ENCODE assay signal across 21 mouse cellular contexts in the genomic region with DNA sequence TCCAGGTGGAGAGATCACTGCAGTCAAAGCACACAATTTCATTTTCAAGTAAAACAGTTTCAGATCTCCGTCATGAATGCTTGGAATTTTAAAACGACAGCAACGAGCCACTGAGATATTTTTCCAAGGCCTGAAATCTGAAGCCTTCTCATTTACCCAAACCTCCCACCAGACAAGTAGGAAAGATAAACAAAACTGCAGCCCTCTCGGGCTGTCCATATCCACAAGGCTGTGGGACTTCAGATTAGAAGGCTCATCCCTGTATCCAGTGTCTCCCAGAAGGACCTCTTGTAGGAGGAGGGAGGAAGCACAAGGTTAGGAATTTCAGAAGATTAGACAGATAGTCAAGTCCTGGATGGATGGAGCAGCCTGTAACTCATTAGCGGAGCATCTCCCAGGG.
DNase-seq lines count a peak whose midpoint lies in the region; ATAC-seq and TF ChIP-seq lines count a peak whose summit lies in the region.
"Had no signal": no experiment of that assay in that cellular context is flagged by ENCODE, and none has a peak within 500 bp of the region (broad histone marks: within the 10 kb centered on the region; RNA-seq: fewer than 3 reads in every experiment).

No protein-coding gene starts in this region.

- TF ChIP-seq POLR2A in lung, adult 2 months (IDR thresholded peaks at IDR 0.05; ENCODE audit: borderline replicate concordance, extremely low read depth, low read depth, low read length): no peak

- no peaks in the 10 kb centered on the region for H3K27me3 ChIP-seq in intestine, embryonic 16.5 days (replicated peaks; ENCODE audit: control insufficient read depth, insufficient read depth, low read length)
- H3K27me3 ChIP-seq in intestine, postnatal 0 days (replicated peaks; ENCODE audit: control insufficient read depth, insufficient read depth, low read length): no peaks in the 10 kb centered on the region
- H3K27me3 ChIP-seq in lung, embryonic 14.5 days (ENCODE audit: insufficient read depth, low read length): no peaks in the 10 kb centered on the region
- H3K27me3 ChIP-seq in embryonic facial prominence, embryonic 14.5 days (replicated peaks; ENCODE audit: control insufficient read depth, insufficient read depth, low read length): no peaks in the 10 kb centered on the region
- no peaks in the 10 kb centered on the region for H3K27me3 ChIP-seq in stomach, postnatal 0 days (ENCODE audit: control insufficient read depth, insufficient read depth, low read length)
- H3K27me3 ChIP-seq: embryonic facial prominence, embryonic 12.5 days; hindbrain, embryonic 13.5 days; liver, embryonic 15.5 days; midbrain, embryonic 13.5 days; neural tube, embryonic 13.5 days had no signal

- 20% methylated on average over 5 of the region's 5 CpGs for WGBS in intestine, embryonic 16.5 days
- 18% methylated on average over 5 of the region's 5 CpGs for whole genome bisulfite sequencing in intestine, postnatal 0 days
- 6% methylated on average over 5 of the region's 5 CpGs for WGBS in lung, embryonic 14.5 days
- 19% methylated on average over 5 of the region's 5 CpGs for WGBS in lung, adult 2 months
- WGBS in embryonic facial prominence, embryonic 14.5 days: 13% methylated on average over 5 of the region's 5 CpGs
- 13% methylated on average over 5 of the region's 5 CpGs for WGBS in stomach, postnatal 0 days

- H3K4me1 ChIP-seq in intestine, embryonic 16.5 days (ENCODE audit: control insufficient read depth, insufficient read depth, low read length): no peaks in the 10 kb centered on the region
- H3K4me1 ChIP-seq in intestine, postnatal 0 days (replicated peaks; ENCODE audit: control insufficient read depth, insufficient read depth, low read length): no peaks in the 10 kb centered on the region
- peaks cover 3% of the 10 kb centered on the region; the same call in 1 of the 2 replicates for H3K4me1 ChIP-seq in lung, embryonic 14.5 days (ENCODE audit: insufficient read depth)
- no peaks in the 10 kb centered on the region for H3K4me1 ChIP-seq in lung, adult 2 months (ENCODE audit: control insufficient read depth, insufficient read depth, low read length)
- peaks cover 5% of the 10 kb centered on the region; the same call in 1 of the 2 replicates for H3K4me1 ChIP-seq in embryonic facial prominence, embryonic 14.5 days (ENCODE audit: control insufficient read depth, insufficient read depth, low read length)
- no peaks in the 10 kb centered on the region for H3K4me1 ChIP-seq in stomach, postnatal 0 days (replicated peaks; ENCODE audit: control insufficient read depth, insufficient read depth)
- H3K4me1 ChIP-seq: hindbrain, embryonic 13.5 days; liver, embryonic 15.5 days; midbrain, embryonic 13.5 days; neural tube, embryonic 13.5 days had no signal

- no peaks in the 10 kb centered on the region for H3K36me3 ChIP-seq in intestine, embryonic 16.5 days (ENCODE audit: control insufficient read depth, insufficient read depth, low read length)
- H3K36me3 ChIP-seq in intestine, postnatal 0 days (ENCODE audit: control insufficient read depth, insufficient read depth): no peaks in the 10 kb centered on the region
- H3K36me3 ChIP-seq in lung, embryonic 14.5 days (ENCODE audit: insufficient read depth): no peaks in the 10 kb centered on the region
- no peaks in the 10 kb centered on the region for H3K36me3 ChIP-seq in embryonic facial prominence, embryonic 14.5 days (ENCODE audit: control insufficient read depth, insufficient read depth, low read length)
- no peaks in the 10 kb centered on the region for H3K36me3 ChIP-seq in stomach, postnatal 0 days (ENCODE audit: control insufficient read depth, insufficient read depth, low read length)
- H3K36me3 ChIP-seq: embryonic facial prominence, embryonic 12.5 days; hindbrain, embryonic 13.5 days; limb, embryonic 13.5 days; liver, embryonic 15.5 days; midbrain, embryonic 13.5 days; neural tube, embryonic 13.5 days had no signal

- peak overlapping the region; percentile 53 for H3K27ac ChIP-seq in intestine, embryonic 16.5 days (ENCODE audit: low read length)
- no peak overlapping the region for H3K27ac ChIP-seq in intestine, postnatal 0 days (ENCODE audit: low read depth, low read length)
- peak overlapping the region; percentile 73 for H3K27ac ChIP-seq in lung, embryonic 14.5 days (ENCODE audit: low read depth)
- H3K27ac ChIP-seq in embryonic facial prominence, embryonic 14.5 days (replicated peaks; ENCODE audit: low read depth, low read length): no peak overlapping the region
- peak overlapping the region; percentile 49; the same call in 1 of the 2 replicates for H3K27ac ChIP-seq in stomach, postnatal 0 days (replicated peaks)
- H3K27ac ChIP-seq: embryonic facial prominence, embryonic 12.5 days; hindbrain, embryonic 13.5 days; limb, embryonic 13.5 days; liver, embryonic 15.5 days; midbrain, embryonic 13.5 days; neural tube, embryonic 13.5 days had no signal

- H3K9ac ChIP-seq in intestine, embryonic 16.5 days (ENCODE audit: low read depth, low read length): no peak overlapping the region; the same call in 1 of the 2 replicates
- H3K9ac ChIP-seq in intestine, postnatal 0 days (ENCODE audit: low read depth, low read length): no peak overlapping the region; the same call in 1 of the 2 replicates
- H3K9ac ChIP-seq in lung, embryonic 14.5 days: no peak overlapping the region
- no peak overlapping the region for H3K9ac ChIP-seq in embryonic facial prominence, embryonic 14.5 days (ENCODE audit: low read depth, low read length)
- H3K9ac ChIP-seq in stomach, postnatal 0 days (ENCODE audit: low read length): no peak overlapping the region
- H3K9ac ChIP-seq: embryonic facial prominence, embryonic 12.5 days; hindbrain, embryonic 13.5 days; limb, embryonic 13.5 days; liver, embryonic 15.5 days; midbrain, embryonic 13.5 days; neural tube, embryonic 13.5 days had no signal

- no peak for TF ChIP-seq EP300 in stomach, postnatal 0 days (optimal IDR thresholded peaks at IDR 0.05)

- peak; percentile 66 for DNase-seq in lung, embryonic 14.5 days
- no peak for DNase-seq in lung, adult 2 months
- DNase-seq in embryonic facial prominence, embryonic 14.5 days (ENCODE audit: low spot score): peak; percentile 18
- no peak for DNase-seq in stomach, postnatal 0 days (ENCODE audit: low spot score)
- no peak for DNase-seq in spleen, postnatal 4 days (ENCODE audit: low spot score in 2 of 2)
- DNase-seq: adrenal gland, postnatal 36 days; cerebellum, adult 11-12 months; cerebellum, postnatal 25 days; gastrocnemius, postnatal 25 days; layer of hippocampus, postnatal 36 days had no signal

- H3K4me2 ChIP-seq in intestine, embryonic 16.5 days (ENCODE audit: low read depth, low read length): no peak overlapping the region
- H3K4me2 ChIP-seq in intestine, postnatal 0 days (replicated peaks; ENCODE audit: low read depth): no peak overlapping the region
- H3K4me2 ChIP-seq in lung, embryonic 14.5 days: no peak overlapping the region
- no peak overlapping the region for H3K4me2 ChIP-seq in embryonic facial prominence, embryonic 14.5 days (ENCODE audit: low read depth, low read length)
- H3K4me2 ChIP-seq in stomach, postnatal 0 days (replicated peaks; ENCODE audit: low read depth): no peak overlapping the region
- H3K4me2 ChIP-seq: embryonic facial prominence, embryonic 12.5 days; heart, embryonic 11.5 days; hindbrain, embryonic 13.5 days; limb, embryonic 13.5 days; liver, embryonic 15.5 days; midbrain, embryonic 13.5 days; neural tube, embryonic 13.5 days had no signal

- H3K9me3 ChIP-seq in intestine, embryonic 16.5 days (ENCODE audit: control insufficient read depth, low read length): no peaks in the 10 kb centered on the region
- no peaks in the 10 kb centered on the region for H3K9me3 ChIP-seq in intestine, postnatal 0 days (ENCODE audit: control insufficient read depth)
- no peaks in the 10 kb centered on the region for H3K9me3 ChIP-seq in lung, embryonic 14.5 days (ENCODE audit: low read depth, low read length)
- H3K9me3 ChIP-seq in embryonic facial prominence, embryonic 14.5 days (ENCODE audit: control insufficient read depth, low read length): no peaks in the 10 kb centered on the region
- H3K9me3 ChIP-seq in stomach, postnatal 0 days (ENCODE audit: control insufficient read depth, low read length): no peaks in the 10 kb centered on the region
- H3K9me3 ChIP-seq: embryonic facial prominence, embryonic 12.5 days; hindbrain, embryonic 13.5 days; limb, embryonic 13.5 days; liver, embryonic 15.5 days; midbrain, embryonic 13.5 days; neural tube, embryonic 13.5 days had no signal

- no peak overlapping the region; the same call in 1 of the 2 replicates for H3K4me3 ChIP-seq in intestine, embryonic 16.5 days (ENCODE audit: low read length)
- no peak overlapping the region for H3K4me3 ChIP-seq in intestine, postnatal 0 days (ENCODE audit: low read depth, low read length)
- no peak overlapping the region for H3K4me3 ChIP-seq in lung, embryonic 14.5 days (ENCODE audit: low read depth, low read length)
- no peak overlapping the region for H3K4me3 ChIP-seq in lung, adult 2 months (replicated peaks; ENCODE audit: extremely low read depth, low read depth, low read length)
- no peak overlapping the region for H3K4me3 ChIP-seq in embryonic facial prominence, embryonic 14.5 days (ENCODE audit: low read depth, low read length)
- H3K4me3 ChIP-seq in stomach, postnatal 0 days (ENCODE audit: low read depth, low read length): no peak overlapping the region
- H3K4me3 ChIP-seq: embryonic facial prominence, embryonic 12.5 days; hindbrain, embryonic 13.5 days; limb, embryonic 13.5 days; liver, embryonic 15.5 days; midbrain, embryonic 13.5 days; neural tube, embryonic 13.5 days had no signal

- no peak for ATAC-seq in intestine, embryonic 16.5 days
- no peak for ATAC-seq in intestine, postnatal 0 days
- ATAC-seq in lung, embryonic 14.5 days (ENCODE audit: insufficient read depth): no peak
- ATAC-seq in embryonic facial prominence, embryonic 14.5 days (ENCODE audit: low read depth): no peak
- ATAC-seq in stomach, postnatal 0 days (ENCODE audit: low FRiP score, low TSS enrichment): no peak
- ATAC-seq: forebrain, embryonic 14.5 days; inflammation-experienced regulatory T-cells, adult 6 months; midbrain, embryonic 13.5 days had no signal

- TF ChIP-seq CTCF in intestine, postnatal 0 days (IDR thresholded peaks at IDR 0.05; ENCODE audit: low read depth): no peak
- no peak for TF ChIP-seq CTCF in lung, embryonic 14.5 days (IDR thresholded peaks at IDR 0.05; ENCODE audit: low read depth)
- no peak for TF ChIP-seq CTCF in lung, adult 2 months (IDR thresholded peaks at IDR 0.05; ENCODE audit: insufficient read depth, low read length)
- no peak for TF ChIP-seq CTCF in stomach, postnatal 0 days (IDR thresholded peaks at IDR 0.05; ENCODE audit: low read depth)

Comparison
In these comparisons a context has a peak if more than half of its experiments do, and no peak if none do; other contexts are left out.
1. H3K27ac ChIP-seq: peak in intestine, embryonic 16.5 days (single experiment), lung, embryonic 14.5 days (single experiment) and stomach, postnatal 0 days (single experiment); none in intestine, postnatal 0 days (single experiment) and embryonic facial prominence, embryonic 14.5 days (single experiment).
2. DNase-seq: peak in lung, embryonic 14.5 days (single experiment) and embryonic facial prominence, embryonic 14.5 days (single experiment); none in lung, adult 2 months (single experiment), stomach, postnatal 0 days (single experiment) and spleen, postnatal 4 days (0 of 2).